Mouse (Mus musculus): Measurements from ENCODE around the gene Fosb.

Fosb gene

GRCm38 (mm10) chr7:19306819-19307738, 2.8 kb downstream of the Fosb start:
- no peak for DNase-seq (ENCODE audit: low spot score in 2 of 2)

GRCm38 (mm10) chr7:19305796-19306765, 3.8 kb downstream of the Fosb start:
- no peak for DNase-seq (ENCODE audit: low spot score in 2 of 2)

GRCm38 (mm10) chr7:19305413-19305735, 4.5 kb downstream of the Fosb start:
- no peak for DNase-seq (ENCODE audit: low spot score in 2 of 2)

DNA sequence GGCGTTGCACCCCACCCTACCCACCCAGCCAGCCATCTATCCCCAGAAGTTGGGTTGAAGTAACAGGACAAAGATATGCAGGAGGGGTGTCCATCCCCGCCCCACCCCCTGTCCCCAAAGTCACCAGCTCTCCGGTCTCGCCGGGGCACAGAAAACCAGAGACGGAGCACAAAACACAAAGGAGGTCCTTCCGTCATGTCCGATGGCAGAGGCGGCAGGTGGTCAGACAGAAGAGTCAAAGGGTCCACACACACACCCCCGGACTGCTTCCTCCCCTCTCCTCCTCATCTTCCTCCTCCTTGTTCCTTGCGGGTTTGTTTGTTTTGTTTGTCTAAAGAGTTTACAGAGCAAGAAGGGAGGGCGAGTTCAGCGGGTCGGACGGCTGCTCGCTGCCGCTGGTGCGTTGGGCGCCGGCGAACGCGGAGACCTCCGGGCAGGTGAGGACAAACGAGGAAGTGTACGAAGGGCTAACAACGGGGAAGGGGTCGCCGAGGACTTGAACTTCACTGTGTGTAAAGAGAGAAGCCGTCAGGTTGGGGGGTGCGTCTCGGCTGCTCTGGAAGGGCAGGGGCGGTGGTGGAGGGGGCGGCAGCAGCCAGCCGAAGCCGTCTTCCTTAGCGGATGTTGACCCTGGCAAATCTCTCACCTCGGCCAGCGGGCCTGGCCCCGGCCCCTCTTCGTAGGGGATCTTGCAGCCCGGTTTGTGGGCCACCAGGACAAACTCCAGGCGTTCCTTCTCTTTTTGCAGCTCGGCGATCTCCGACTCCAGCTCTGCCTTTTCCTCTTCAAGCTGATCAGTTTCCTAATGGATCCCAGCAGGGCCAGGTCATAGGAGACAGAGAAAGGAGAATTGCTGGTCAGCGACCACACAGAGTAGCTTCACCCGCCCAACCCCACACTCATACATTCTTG, 5.1 kb downstream of the Fosb start:
- DNase-seq (ENCODE audit: low spot score in 2 of 2), result no peak

GRCm38 (mm10) chr7:19303770-19304169, 6.1 kb downstream of the Fosb start:
- DNase-seq (ENCODE audit: low spot score in 2 of 2), result peak in 1 of 2 experiments; percentile 81

DNA sequence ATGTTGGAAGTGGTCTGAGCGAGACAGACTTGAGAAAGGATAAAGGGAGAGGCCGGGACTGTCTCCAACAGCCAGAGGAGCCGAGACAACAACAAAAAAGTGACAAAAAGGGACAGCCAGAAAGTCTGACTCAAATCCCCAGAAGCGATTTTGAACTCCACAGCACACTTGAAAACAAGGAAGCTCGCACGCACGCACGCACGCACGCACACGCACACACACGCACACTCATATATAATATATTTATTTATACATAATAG, 6.9 kb downstream of the Fosb start:
- DNase-seq (ENCODE audit: low spot score in 2 of 2), result no peak

- no peak for DNase-seq (ENCODE audit: low spot score in 2 of 2)
Observed at GRCm38 (mm10) chr7:19302264-19303045, 7.4 kb downstream of the Fosb start.

- no peak for DNase-seq (ENCODE audit: low spot score in 2 of 2)
Observed at GRCm38 (mm10) chr7:19301461-19302263, 8.2 kb downstream of the Fosb start.

- DNase-seq (ENCODE audit: low spot score in 2 of 2), result peak in 1 of 2 experiments; percentile 88
Observed at GRCm38 (mm10) chr7:19300501-19301421, 9.1 kb downstream of the Fosb start.

- DNase-seq (ENCODE audit: low spot score in 2 of 2), result peak in 1 of 2 experiments; percentile 51
Observed at GRCm38 (mm10) chr7:19299194-19299593, 10.7 kb downstream of the Fosb start.

DNA sequence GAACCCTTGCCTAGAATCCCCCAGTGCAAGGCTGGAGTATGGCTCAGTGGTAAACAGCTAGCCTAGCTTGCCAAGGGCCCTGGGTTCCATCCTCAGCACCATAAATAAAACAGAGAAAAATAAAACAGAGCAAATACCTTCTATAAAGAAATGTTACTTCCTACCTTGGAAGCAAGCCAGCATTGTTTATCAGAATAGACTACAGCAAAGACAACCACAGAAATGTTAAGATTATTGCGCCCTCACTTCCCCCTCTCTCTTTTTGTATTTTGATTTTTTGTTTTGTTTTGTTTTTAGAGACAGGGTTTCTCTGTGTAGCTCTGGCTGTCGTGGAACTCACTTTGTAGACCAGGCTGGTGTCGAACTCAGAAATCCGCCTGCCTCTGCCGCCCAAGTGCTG, 12.1 kb downstream of the Fosb start:
- no peak for DNase-seq (ENCODE audit: low spot score in 2 of 2)

DNA sequence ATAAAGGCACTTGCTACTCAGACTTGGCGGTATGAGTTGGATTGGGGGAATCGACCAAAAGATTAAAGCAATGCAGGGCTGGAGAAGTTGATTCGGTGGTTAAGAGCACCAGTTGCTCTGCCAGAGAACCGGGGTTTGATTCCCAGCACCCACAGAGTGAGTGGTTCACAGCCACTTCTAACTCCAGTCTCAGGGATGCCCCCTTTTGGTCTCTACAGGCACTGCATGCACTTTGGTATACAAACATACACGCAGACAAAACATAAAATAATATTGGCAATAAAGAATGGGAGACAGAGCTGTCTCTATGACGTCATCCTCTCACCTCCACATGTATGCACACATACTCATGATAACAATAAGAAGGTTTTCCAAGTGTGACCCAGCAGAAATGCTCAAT, 12.8 kb downstream of the Fosb start:
- no peak for DNase-seq (ENCODE audit: low spot score in 2 of 2)

DNA sequence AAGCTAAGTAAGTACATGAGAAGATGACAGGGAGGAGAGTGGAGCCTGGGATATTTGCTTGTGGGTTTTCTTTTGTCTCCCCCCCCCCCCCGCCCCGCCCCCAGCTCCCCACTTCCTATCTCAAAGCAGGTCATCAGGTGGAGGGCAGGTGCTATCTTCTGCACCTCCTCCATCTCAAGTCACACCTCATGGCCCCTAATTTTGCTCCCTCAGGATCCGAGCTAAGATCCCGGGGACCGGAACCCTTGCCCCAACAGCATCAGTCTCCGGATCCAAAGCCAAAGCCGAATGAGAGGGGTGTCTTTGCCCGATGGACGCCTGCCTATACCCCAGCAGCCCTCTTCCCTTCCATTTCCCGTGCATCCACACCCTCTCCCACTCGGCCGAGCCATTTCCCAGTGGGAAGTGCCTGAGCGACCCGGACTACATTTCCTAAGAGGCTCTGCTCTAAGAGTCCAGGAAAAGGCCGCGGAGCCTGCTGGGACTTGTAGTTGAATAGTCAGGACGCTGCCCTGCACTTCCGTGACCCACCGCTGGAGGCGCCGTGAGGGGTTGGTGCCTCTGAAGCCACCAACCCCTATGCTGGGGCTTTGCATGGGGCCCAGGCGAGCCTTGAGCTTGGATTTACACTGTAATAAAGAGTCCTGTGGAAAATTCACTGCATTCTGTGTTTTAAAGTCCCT, 14.2 kb downstream of the Fosb start:
- peak; percentile 98 to 99 for DNase-seq (ENCODE audit: low spot score in 2 of 2)

GRCm38 (mm10) chr7:19290969-19291596, 18.8 kb downstream of the Fosb start:
- DNase-seq (ENCODE audit: low spot score in 2 of 2), result peak in 1 of 2 experiments; percentile 20

- peak; percentile 60 to 79 for DNase-seq (ENCODE audit: low spot score in 2 of 2)
Observed at GRCm38 (mm10) chr7:19284763-19285162, 25.1 kb downstream of the Fosb start.

DNA sequence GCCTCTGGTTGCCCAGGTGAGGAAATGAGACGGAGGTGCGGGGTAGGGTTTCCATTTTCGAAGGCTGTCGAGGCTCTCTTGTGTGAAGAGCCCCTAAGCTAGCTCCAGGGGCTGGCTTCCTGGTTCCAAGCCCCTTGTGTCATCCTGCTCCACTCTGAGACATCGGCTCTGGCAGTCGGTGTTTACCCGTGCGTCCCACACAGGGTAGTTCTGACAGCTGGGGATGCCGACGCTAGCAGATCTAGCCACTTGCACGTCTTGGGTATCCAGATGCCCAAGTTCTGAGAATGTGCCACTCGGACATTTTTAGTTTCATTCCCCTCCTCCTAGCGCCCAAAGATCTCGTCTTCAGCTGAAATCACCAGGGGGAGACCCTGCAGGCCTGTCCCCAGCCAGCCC, 26.4 kb downstream of the Fosb start:
- DNase-seq (ENCODE audit: low spot score in 2 of 2), result no peak

- DNase-seq (ENCODE audit: low spot score in 2 of 2), result peak in 1 of 2 experiments; percentile 61
Observed at GRCm38 (mm10) chr7:19282791-19283405, 27.0 kb downstream of the Fosb start.

Data from cerebellum, postnatal 4 days (tissue).